Mouse (Mus musculus): ENCODE measurements around the gene Clpb. TPM values are rescaled to one million over a fixed set of nuclear protein-coding genes. Genes with fewer than 3 reads are reported as not detected.

Gene Clpb
- polyA plus RNA-seq, 1 experiment from 2014 or later: 53.1 TPM

DNA sequence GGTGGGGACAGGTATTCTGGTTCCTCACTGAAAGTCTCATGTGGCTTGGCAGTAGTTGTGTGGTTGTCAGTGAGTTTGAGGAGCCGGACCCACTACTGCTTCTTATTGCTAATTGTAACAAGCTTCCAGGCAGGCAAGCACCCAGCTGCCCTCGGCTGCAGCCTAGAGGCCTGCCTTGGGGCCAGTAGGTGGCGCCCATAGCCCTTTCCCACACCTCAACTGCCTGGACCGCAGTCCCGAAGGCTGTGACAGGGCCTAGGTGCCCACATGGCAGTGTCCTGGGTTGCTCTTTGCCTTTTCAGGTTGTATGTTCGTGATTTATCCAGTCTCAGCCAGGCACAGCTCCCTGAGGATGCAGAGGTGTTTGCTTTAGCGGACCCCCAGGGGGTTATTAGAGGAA, 16.2 kb downstream of the Clpb start:
- H3K27ac ChIP-seq: no peak overlapping the region
- ATAC-seq (ENCODE audit: insufficient read depth, low FRiP score, low read depth): peak; percentile 88
- H3K9ac ChIP-seq: no peak overlapping the region
- H3K36me3 ChIP-seq: no peaks in the 10 kb centered on the region
- H3K4me3 ChIP-seq (replicated peaks): no peak overlapping the region
- H3K4me2 ChIP-seq: no peak overlapping the region
- no peaks in the 10 kb centered on the region for H3K27me3 ChIP-seq (replicated peaks)
- WGBS: 19% methylated on average over 7 of the region's 7 CpGs
- H3K9me3 ChIP-seq: no peaks in the 10 kb centered on the region
- H3K4me1 ChIP-seq: peaks cover 5% of the 10 kb centered on the region; the same call in 1 of the 2 replicates

DNA sequence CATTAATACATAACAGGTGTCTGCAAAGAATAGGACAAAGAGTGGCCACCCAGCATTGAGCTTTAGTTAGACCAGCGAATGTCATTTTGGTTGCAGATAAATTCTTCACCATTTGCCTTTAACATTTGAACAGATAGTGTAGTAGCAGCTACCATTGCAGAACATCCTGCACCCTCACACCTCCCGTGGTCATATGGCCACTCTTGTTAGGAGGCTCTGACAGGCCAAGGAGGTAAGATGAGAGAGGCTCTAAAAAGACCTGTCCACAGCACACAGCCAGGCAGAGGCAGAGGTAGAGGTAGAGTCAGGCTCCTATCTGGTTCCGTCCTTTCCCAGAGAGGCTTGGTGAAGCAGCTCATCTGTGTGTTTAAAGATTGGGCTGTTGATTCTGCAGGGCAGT, 17.5 kb downstream of the Clpb start:
- Histone ChIP-seq H3K27ac (no peak overlapping the region), H3K36me3 (no peaks in the 10 kb centered on the region), H3K27me3 (replicated peaks) (no peaks in the 10 kb centered on the region), H3K4me2 (no peak overlapping the region), H3K4me1 (peaks cover 5% of the 10 kb centered on the region; the same call in 1 of the 2 replicates), H3K9ac (no peak overlapping the region), H3K9me3 (no peaks in the 10 kb centered on the region), H3K4me3 (replicated peaks) (no peak overlapping the region)
- 70% methylated on average over 3 of the region's 3 CpGs for WGBS
- no peak for ATAC-seq (ENCODE audit: insufficient read depth, low FRiP score, low read depth)

DNA sequence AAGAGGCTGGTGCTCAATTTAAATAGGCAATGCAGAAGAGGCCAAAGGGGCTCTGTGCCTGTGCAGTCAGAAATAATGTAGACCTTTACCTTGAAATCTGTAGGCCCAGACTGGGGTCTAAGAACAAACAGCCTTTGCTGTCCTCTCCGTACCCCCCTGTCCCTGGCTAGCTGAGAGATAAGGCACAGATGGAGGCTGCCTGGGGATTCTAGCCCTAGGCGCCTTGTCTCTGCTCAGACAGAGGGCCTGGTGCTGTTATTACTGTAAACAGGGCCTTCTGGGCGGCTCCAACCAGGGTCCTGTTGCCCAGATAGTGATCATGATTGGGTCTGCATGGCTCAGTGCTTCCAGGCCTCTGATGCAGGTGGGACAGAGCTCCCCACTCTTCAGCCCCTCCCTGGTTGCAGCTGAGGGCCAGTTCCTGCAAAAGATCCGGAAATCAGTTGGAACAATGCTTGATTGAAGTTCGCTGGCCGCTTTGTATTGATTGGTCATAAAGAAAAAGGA, 18.2 kb downstream of the Clpb start:
- H3K36me3 ChIP-seq: no peaks in the 10 kb centered on the region
- peaks cover 3% of the 10 kb centered on the region; the same call in 1 of the 2 replicates for H3K4me1 ChIP-seq
- no peaks in the 10 kb centered on the region for H3K27me3 ChIP-seq (replicated peaks)
- WGBS: 63% methylated on average over 6 of the region's 6 CpGs
- no peak overlapping the region for H3K4me2 ChIP-seq
- H3K9me3 ChIP-seq: no peaks in the 10 kb centered on the region
- no peak overlapping the region for H3K9ac ChIP-seq
- no peak for ATAC-seq (ENCODE audit: insufficient read depth, low FRiP score, low read depth)
- no peak overlapping the region for H3K27ac ChIP-seq
- no peak overlapping the region for H3K4me3 ChIP-seq (replicated peaks)

GRCm38 (mm10) chr7:101682886-101683285, 19.5 kb downstream of the Clpb start:
- no peak for ATAC-seq (ENCODE audit: insufficient read depth, low FRiP score, low read depth)
- H3K36me3 ChIP-seq: no peaks in the 10 kb centered on the region
- H3K27ac ChIP-seq: no peak overlapping the region
- 58% methylated on average over 5 of the region's 5 CpGs for WGBS
- no peak overlapping the region for H3K9ac ChIP-seq
- no peak overlapping the region for H3K4me3 ChIP-seq (replicated peaks)
- no peaks in the 10 kb centered on the region for H3K9me3 ChIP-seq
- H3K27me3 ChIP-seq (replicated peaks): no peaks in the 10 kb centered on the region
- H3K4me2 ChIP-seq: no peak overlapping the region
- no peaks in the 10 kb centered on the region for H3K4me1 ChIP-seq

DNA sequence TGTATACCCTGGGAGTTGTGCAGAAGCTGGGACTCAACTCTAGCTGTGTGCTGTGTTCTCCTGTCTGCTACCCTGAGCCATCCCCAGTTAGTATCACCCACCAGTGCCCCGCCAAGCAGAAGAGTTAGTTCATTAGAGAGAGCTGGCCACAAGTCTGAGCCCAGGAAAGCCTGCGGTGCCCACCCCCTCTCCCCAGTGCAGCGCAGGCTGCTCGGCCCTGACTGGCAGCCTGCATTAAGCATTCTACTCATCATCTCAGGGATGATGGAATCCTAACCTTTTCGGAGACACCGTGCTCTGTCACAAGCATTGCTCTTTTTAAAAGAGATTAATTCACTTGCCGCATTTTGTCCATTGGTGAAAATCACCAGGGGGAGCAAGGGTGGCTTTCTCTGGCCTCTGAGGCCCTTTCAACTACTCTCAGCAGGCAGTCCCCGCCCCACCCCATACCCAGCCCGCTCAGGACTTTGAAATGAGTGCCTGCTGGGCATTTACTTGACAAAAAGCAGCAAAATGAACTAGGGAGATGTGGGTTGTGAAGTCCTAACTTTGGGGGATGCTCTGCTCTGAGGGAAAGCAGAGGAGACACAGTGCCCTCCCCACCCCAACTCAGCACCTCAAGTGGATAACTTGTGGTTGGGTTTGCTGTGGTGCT, 20.7 kb downstream of the Clpb start:
- ATAC-seq (ENCODE audit: insufficient read depth, low FRiP score, low read depth): no peak
- no peaks in the 10 kb centered on the region for H3K36me3 ChIP-seq
- H3K9me3 ChIP-seq: no peaks in the 10 kb centered on the region
- no peaks in the 10 kb centered on the region for H3K27me3 ChIP-seq (replicated peaks)
- no peak overlapping the region for H3K4me3 ChIP-seq (replicated peaks)
- H3K9ac ChIP-seq: no peak overlapping the region
- no peaks in the 10 kb centered on the region for H3K4me1 ChIP-seq
- H3K4me2 ChIP-seq: no peak overlapping the region
- H3K27ac ChIP-seq: no peak overlapping the region
- WGBS: 52% methylated on average over 9 of the region's 9 CpGs

- Histone ChIP-seq H3K4me3 (replicated peaks) (no peak overlapping the region), H3K9ac (no peak overlapping the region), H3K4me1 (no peaks in the 10 kb centered on the region), H3K27me3 (replicated peaks) (no peaks in the 10 kb centered on the region), H3K27ac (no peak overlapping the region), H3K9me3 (no peaks in the 10 kb centered on the region), H3K36me3 (no peaks in the 10 kb centered on the region), H3K4me2 (no peak overlapping the region)
- 56% methylated on average over 3 of the region's 3 CpGs for WGBS
- no peak for ATAC-seq (ENCODE audit: insufficient read depth, low FRiP score, low read depth)
Observed at GRCm38 (mm10) chr7:101684671-101685070, 21.2 kb downstream of the Clpb start.

DNA sequence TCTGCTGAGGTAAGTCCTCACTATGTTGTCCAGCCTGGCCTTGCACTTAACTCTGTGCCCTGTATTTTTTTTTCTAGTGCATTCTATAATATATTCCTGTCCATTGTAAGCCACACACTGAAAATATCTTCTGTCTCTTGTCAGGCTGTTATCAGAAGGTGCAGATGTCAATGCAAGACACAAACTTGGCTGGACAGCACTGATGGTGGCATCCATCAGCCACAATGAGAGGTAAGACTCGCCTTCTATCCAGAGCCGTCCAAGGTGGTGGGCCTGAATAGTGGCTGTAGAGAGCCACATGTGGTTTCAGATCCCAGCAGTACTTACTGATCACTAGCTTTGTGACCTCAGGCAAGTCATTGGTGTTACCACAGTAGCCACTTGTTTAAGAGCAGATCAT, 23.7 kb downstream of the Clpb start:
- ATAC-seq (ENCODE audit: insufficient read depth, low FRiP score, low read depth): no peak
- 72% methylated on average over 2 of the region's 2 CpGs for WGBS

GRCm38 (mm10) chr7:101690471-101690870, 27.0 kb downstream of the Clpb start:
- no peaks in the 10 kb centered on the region for H3K27me3 ChIP-seq (replicated peaks)
- no peak overlapping the region for H3K4me3 ChIP-seq (replicated peaks)
- no peak overlapping the region for H3K9ac ChIP-seq
- no peak overlapping the region for H3K27ac ChIP-seq
- H3K4me2 ChIP-seq: no peak overlapping the region
- no peaks in the 10 kb centered on the region for H3K36me3 ChIP-seq
- no peak for ATAC-seq (ENCODE audit: insufficient read depth, low FRiP score, low read depth)
- no peaks in the 10 kb centered on the region for H3K9me3 ChIP-seq
- no peaks in the 10 kb centered on the region for H3K4me1 ChIP-seq
- WGBS: 85% methylated on average over 2 of the region's 2 CpGs

More for the DNA sequence above, 23.7 kb downstream of the Clpb start:
- Histone ChIP-seq H3K9me3 (no peaks in the 10 kb centered on the region), H3K27me3 (replicated peaks) (no peaks in the 10 kb centered on the region), H3K4me1 (no peaks in the 10 kb centered on the region), H3K4me2 (no peak overlapping the region), H3K27ac (no peak overlapping the region), H3K36me3 (no peaks in the 10 kb centered on the region), H3K9ac (no peak overlapping the region), H3K4me3 (replicated peaks) (no peak overlapping the region)

DNA sequence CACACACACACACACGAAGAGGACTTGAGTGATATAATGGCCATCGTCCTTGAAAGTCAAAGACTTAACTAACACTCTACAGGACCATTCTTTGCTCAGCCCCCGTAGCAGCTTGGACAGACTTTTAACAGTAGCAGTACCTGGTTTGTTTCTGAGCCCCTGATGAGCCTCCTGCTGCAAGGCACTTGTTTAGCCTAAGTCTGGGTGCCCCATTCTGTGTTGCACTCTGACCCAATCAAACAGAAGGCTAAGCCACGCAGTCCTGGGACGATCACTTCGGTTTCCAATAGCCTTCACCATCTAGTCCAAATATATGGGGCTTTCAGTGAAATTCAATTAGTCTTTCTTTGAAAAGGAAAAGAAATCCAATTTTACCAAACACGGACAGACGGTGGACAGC, 28.4 kb downstream of the Clpb start:
- Histone ChIP-seq H3K4me2 (no peak overlapping the region), H3K4me1 (no peaks in the 10 kb centered on the region), H3K9me3 (no peaks in the 10 kb centered on the region), H3K9ac (no peak overlapping the region), H3K27me3 (replicated peaks) (no peaks in the 10 kb centered on the region), H3K36me3 (no peaks in the 10 kb centered on the region), H3K27ac (no peak overlapping the region), H3K4me3 (replicated peaks) (no peak overlapping the region)
- ATAC-seq (ENCODE audit: insufficient read depth, low FRiP score, low read depth): no peak
- 79% methylated on average over 8 of the region's 8 CpGs for WGBS

DNA sequence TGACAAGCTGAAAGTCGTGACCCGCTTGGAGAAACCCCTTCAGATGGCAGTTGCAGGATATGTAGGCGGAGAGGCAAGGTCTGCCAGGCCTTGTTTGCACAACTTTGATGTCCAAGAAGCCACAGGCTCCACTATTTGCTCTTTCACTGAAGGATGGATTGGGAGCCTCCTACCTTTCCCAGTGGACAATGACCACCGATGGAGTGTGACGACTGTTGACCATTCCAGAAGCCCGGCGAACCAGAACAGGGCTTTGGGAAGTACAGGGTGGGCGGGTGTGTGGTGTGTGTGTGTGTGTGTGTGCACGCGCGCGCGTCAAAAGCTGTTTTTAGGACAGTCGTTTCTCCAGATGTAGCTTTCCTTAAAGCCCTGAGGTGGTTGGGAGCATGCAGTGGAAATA, 29.0 kb downstream of the Clpb start:
- Histone ChIP-seq H3K4me1 (no peaks in the 10 kb centered on the region), H3K4me2 (no peak overlapping the region), H3K9me3 (no peaks in the 10 kb centered on the region), H3K27me3 (replicated peaks) (no peaks in the 10 kb centered on the region), H3K36me3 (no peaks in the 10 kb centered on the region), H3K4me3 (replicated peaks) (no peak overlapping the region), H3K9ac (no peak overlapping the region), H3K27ac (no peak overlapping the region)
- 83% methylated on average over 14 of the region's 14 CpGs for WGBS
- ATAC-seq (ENCODE audit: insufficient read depth, low FRiP score, low read depth): no peak

GRCm38 (mm10) chr7:101695483-101695882, 32.0 kb downstream of the Clpb start:
- H3K4me2 ChIP-seq: no peak overlapping the region
- H3K4me1 ChIP-seq: no peaks in the 10 kb centered on the region
- H3K36me3 ChIP-seq: no peaks in the 10 kb centered on the region
- H3K27me3 ChIP-seq (replicated peaks): no peaks in the 10 kb centered on the region
- no peak overlapping the region for H3K9ac ChIP-seq
- no peak overlapping the region for H3K4me3 ChIP-seq (replicated peaks)
- WGBS: 57% methylated on average over 5 of the region's 5 CpGs
- ATAC-seq (ENCODE audit: insufficient read depth, low FRiP score, low read depth): no peak
- H3K27ac ChIP-seq: no peak overlapping the region
- no peaks in the 10 kb centered on the region for H3K9me3 ChIP-seq

DNA sequence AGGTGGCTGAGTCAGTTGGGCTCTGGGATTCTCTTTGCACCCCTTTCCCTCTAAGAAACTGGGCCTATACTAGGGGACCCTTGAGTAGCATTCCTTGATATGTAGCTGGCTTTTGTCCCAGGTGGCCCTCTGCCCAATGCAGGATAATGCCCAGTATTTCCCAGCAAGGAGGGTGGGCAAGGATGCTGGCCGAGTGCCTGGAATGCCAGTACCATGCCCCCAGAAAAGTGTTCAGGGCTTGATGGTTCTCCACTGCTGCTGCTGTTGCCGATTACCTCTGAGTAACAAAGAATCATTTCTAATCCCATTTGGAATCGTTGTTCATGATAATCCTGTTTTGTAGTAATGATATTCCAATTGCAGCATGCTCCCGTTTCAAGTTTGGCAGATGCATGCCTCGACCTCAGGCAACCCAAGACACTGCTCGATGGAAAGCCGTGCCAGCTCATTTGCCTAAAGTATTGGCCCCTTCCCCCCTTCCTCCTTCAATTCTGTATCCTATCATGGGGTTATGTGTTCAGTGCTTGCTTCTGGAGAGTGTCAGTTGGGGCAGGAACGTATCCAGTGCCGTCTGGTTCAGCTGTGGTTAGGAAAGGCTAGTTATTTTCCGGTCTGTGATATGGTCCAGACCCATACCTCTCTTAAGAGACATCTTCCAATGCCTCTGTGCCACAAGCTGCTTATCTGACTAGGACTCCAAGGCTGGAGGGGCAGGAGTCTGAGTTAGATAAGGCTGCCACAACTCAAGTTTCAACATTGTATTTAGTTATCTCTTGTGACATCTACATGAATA, 33.7 kb downstream of the Clpb start:
- no peaks in the 10 kb centered on the region for H3K9me3 ChIP-seq
- H3K4me3 ChIP-seq (replicated peaks): no peak overlapping the region
- ATAC-seq (ENCODE audit: insufficient read depth, low FRiP score, low read depth): peak; percentile 39; the same call in 1 of the 2 replicates
- H3K4me1 ChIP-seq: no peaks in the 10 kb centered on the region
- no peaks in the 10 kb centered on the region for H3K36me3 ChIP-seq
- no peaks in the 10 kb centered on the region for H3K27me3 ChIP-seq (replicated peaks)
- 68% methylated on average over 10 of the region's 10 CpGs for WGBS
- H3K4me2 ChIP-seq: no peak overlapping the region
- H3K9ac ChIP-seq: no peak overlapping the region
- no peak overlapping the region for H3K27ac ChIP-seq
